Mouse (Mus musculus): ENCODE measurements at regions not wholly inside any gene's neighbourhood (a gene's known extent, or its start where the extent isn't known, plus 50 kb on each side); places are given as distances from the start of the nearest gene placed in this dataset.

DNA sequence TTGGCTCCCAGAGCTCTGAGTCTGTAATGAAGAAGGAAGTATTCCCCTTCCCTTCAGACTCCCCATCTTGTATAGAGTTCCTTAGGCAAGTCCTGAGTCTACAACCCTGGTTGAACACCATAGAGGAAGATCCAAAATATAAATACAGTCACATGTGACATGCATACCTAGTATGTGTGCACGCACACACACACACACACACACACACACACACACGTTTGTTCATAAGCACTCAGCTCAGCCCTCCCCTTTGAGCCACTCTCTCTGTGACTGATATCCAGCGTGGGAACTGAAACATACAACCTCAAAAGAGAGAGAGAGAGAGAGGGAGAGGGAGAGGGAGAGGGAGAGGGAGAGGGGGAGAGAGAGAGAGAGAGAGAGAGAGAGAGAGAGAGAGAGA is 110.8 kb upstream of the Ppp1r26 start:
- TF ChIP-seq CTCF (conservative IDR thresholded peaks at IDR 0.05; ENCODE audit: insufficient read depth, insufficient read length, low read depth, low read length) (no peak), POLR2A (IDR thresholded peaks at IDR 0.05; ENCODE audit: low read depth, low read length) (no peak)
